Mouse (Mus musculus) liver, adult 2 months (tissue): ENCODE measurements at regions not wholly inside any gene's neighbourhood (a gene's known extent, or its start where the extent isn't known, plus 50 kb on each side); places are given as distances from the start of the nearest gene placed in this dataset.

Experiments used
- CTCF ChIP-seq: fragments of 200-500 bp; IDR thresholded peaks from 2 replicates; pipeline ENCODE4 v1.5.1; 2011; ENCODE audit warnings: low read depth, low read length, control low read depth
- POLR2A ChIP-seq: fragments of 200-500 bp; IDR thresholded peaks from 2 replicates; pipeline ENCODE4 v1.6.1; 2011; ENCODE audit warnings: low read length, control low read depth; ENCODE audit not compliant: insufficient read depth; ENCODE audit errors: extremely low read depth

DNA sequence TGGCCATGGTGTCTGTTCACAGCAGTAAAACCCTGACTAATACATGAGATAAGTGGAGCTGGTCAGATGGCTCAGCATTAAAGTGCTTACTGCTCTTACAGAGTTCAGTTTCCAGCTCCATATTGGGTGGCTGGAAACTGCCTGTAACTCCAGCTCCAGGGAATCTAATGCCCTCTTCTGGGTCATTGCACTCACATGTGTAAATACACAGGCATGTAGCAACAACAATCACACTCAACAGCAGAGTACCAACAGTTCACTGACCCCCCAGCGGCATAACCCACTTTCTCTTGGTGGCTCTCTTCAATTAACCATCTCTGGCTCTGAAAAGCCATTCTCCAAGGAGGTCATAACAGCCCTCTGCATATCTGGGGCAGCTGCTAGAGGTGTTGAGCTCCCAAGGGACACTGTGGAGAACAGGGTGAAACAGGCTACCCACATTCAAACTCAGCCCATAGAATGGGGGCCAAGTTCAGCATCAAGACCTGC is 65.0 kb upstream of the Cldn5 start:
- no peak for TF ChIP-seq CTCF
- no peak for TF ChIP-seq POLR2A
